ENCODE assay signal across 27 mouse cellular contexts in the genomic region with DNA sequence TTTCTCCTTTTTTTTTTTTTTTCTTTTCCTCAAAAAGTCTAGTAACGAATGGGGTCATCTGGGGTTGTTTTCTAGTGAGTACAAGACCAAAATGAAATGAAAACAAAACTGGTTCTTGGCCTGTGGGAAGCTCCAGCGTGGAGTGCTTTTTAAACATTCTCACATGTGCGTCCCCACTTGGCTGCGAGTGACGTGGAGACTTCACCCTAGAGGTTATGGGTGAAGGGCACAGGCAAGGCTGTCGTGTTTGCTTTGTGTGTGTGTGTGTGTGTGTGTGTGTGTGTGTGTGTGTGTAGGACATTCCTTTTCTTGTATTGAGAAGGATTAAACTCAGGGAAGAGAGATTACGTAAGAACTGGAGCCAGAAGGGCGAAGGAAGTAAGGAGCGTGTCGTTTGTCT. TPM values are rescaled to one million over a fixed set of nuclear protein-coding genes. Genes with fewer than 3 reads are reported as not detected.
A peak's percentile ranks its signal among the peaks of the same experiment; 100 is the strongest.
DNase-seq lines count a peak whose midpoint lies in the region; ATAC-seq and TF ChIP-seq lines count a peak whose summit lies in the region.
"Had no signal": no experiment of that assay in that cellular context is flagged by ENCODE, and none has a peak within 500 bp of the region (broad histone marks: within the 10 kb centered on the region; RNA-seq: fewer than 3 reads in every experiment).

No protein-coding gene starts in this region.

- H3K36me3 ChIP-seq in heart, embryonic 12.5 days, result no peaks in the 10 kb centered on the region
- no peaks in the 10 kb centered on the region for H3K36me3 ChIP-seq in lung, postnatal 0 days (ENCODE audit: insufficient read depth, low read length)
- no peaks in the 10 kb centered on the region for H3K36me3 ChIP-seq in midbrain, embryonic 14.5 days (ENCODE audit: control insufficient read depth, insufficient read depth, low read length)
- H3K36me3 ChIP-seq: embryonic facial prominence, embryonic 13.5 days; forebrain, embryonic 10.5 days; forebrain, embryonic 15.5 days; hindbrain, embryonic 13.5 days; limb, embryonic 12.5 days; liver, embryonic 15.5 days; neural tube, embryonic 13.5 days; stomach, embryonic 15.5 days had no signal

- DNase-seq in heart, adult 18-20 months, result peak; percentile 5 to 7
- peak; percentile 54 to 70 for DNase-seq in lung, adult 18-20 months
- peak; percentile 53 for DNase-seq in lung, postnatal 0 days (ENCODE audit: low spot score)
- DNase-seq in lung, postnatal 4 days, result peak; percentile 8 to 40
- no peak for DNase-seq in cerebellum, adult 8-10 months
- no peak for DNase-seq in midbrain, embryonic 14.5 days
- DNase-seq: adrenal gland, postnatal 14 days; cerebellum, adult 11-12 months; cerebellum, postnatal 10 days; gastrocnemius, postnatal 10 days; heart, postnatal 4 days; thymus, postnatal 14 days had no signal

- TF ChIP-seq CTCF in lung, postnatal 0 days (IDR thresholded peaks at IDR 0.05), result no peak

- no peak overlapping the region for H3K9ac ChIP-seq in heart, embryonic 12.5 days
- no peak overlapping the region for H3K9ac ChIP-seq in lung, postnatal 0 days (replicated peaks; ENCODE audit: low read depth)
- no peak overlapping the region for H3K9ac ChIP-seq in midbrain, embryonic 14.5 days (replicated peaks; ENCODE audit: low read length)
- H3K9ac ChIP-seq: embryonic facial prominence, embryonic 13.5 days; forebrain, embryonic 15.5 days; hindbrain, embryonic 13.5 days; limb, embryonic 12.5 days; liver, embryonic 15.5 days; neural tube, embryonic 13.5 days; stomach, embryonic 15.5 days had no signal

- ATAC-seq in heart, embryonic 12.5 days (ENCODE audit: insufficient number of reproducible peaks, low FRiP score), result no peak
- peak; percentile 67 for ATAC-seq in lung, postnatal 0 days
- no peak for ATAC-seq in midbrain, embryonic 14.5 days (ENCODE audit: low FRiP score, low TSS enrichment)
- ATAC-seq in monocyte, adult 5-6 weeks (replicated peaks; ENCODE audit: insufficient number of reproducible peaks, low FRiP score, low TSS enrichment, poor library complexity, severe bottlenecking), result no peak
- ATAC-seq: forebrain, embryonic 15.5 days; intestine, embryonic 16.5 days had no signal

- no peaks in the 10 kb centered on the region for H3K9me3 ChIP-seq in heart, embryonic 12.5 days (replicated peaks)
- H3K9me3 ChIP-seq in lung, postnatal 0 days (ENCODE audit: low read length), result no peaks in the 10 kb centered on the region
- H3K9me3 ChIP-seq in midbrain, embryonic 14.5 days (ENCODE audit: control insufficient read depth, low read length), result no peaks in the 10 kb centered on the region
- H3K9me3 ChIP-seq: embryonic facial prominence, embryonic 13.5 days; forebrain, embryonic 10.5 days; forebrain, embryonic 15.5 days; hindbrain, embryonic 13.5 days; limb, embryonic 12.5 days; liver, embryonic 15.5 days; neural tube, embryonic 13.5 days; stomach, embryonic 15.5 days had no signal

- H3K27me3 ChIP-seq in heart, embryonic 12.5 days (replicated peaks), result peaks cover 2% of the 10 kb centered on the region; the same call in 1 of the 2 replicates
- 0 out of 2 replicates have a peak, but pooled peaks cover 3% of the 10 kb centered on the region for H3K27me3 ChIP-seq in lung, postnatal 0 days (replicated peaks; ENCODE audit: insufficient read depth, low read length)
- H3K27me3 ChIP-seq in midbrain, embryonic 14.5 days (ENCODE audit: control insufficient read depth, insufficient read depth, low read length), result no peaks in the 10 kb centered on the region
- H3K27me3 ChIP-seq: forebrain, embryonic 15.5 days; neural tube, embryonic 13.5 days; stomach, embryonic 15.5 days had no signal

- H3K4me3 ChIP-seq in heart, embryonic 12.5 days, result no peak overlapping the region
- H3K4me3 ChIP-seq in lung, postnatal 0 days (ENCODE audit: low read depth, low read length), result no peak overlapping the region
- H3K4me3 ChIP-seq in midbrain, embryonic 14.5 days (replicated peaks; ENCODE audit: low read depth, low read length), result no peak overlapping the region
- H3K4me3 ChIP-seq: embryonic facial prominence, embryonic 13.5 days; forebrain, embryonic 10.5 days; forebrain, embryonic 15.5 days; hindbrain, embryonic 13.5 days; limb, embryonic 12.5 days; liver, embryonic 15.5 days; neural tube, embryonic 13.5 days; stomach, embryonic 15.5 days had no signal

- H3K4me2 ChIP-seq in heart, embryonic 12.5 days, result no peak overlapping the region
- H3K4me2 ChIP-seq in lung, postnatal 0 days (replicated peaks; ENCODE audit: low read depth, low read length), result no peak overlapping the region
- no peak overlapping the region for H3K4me2 ChIP-seq in midbrain, embryonic 14.5 days (ENCODE audit: low read length)
- H3K4me2 ChIP-seq: embryonic facial prominence, embryonic 13.5 days; forebrain, embryonic 15.5 days; heart, embryonic 11.5 days; hindbrain, embryonic 13.5 days; limb, embryonic 12.5 days; liver, embryonic 15.5 days; neural tube, embryonic 13.5 days; stomach, embryonic 15.5 days had no signal

- no peak overlapping the region for H3K27ac ChIP-seq in heart, embryonic 12.5 days (ENCODE audit: poor library complexity, severe bottlenecking)
- H3K27ac ChIP-seq in lung, postnatal 0 days (ENCODE audit: low read length), result no peak overlapping the region
- no peak overlapping the region for H3K27ac ChIP-seq in midbrain, embryonic 14.5 days (replicated peaks; ENCODE audit: low read depth, low read length)
- H3K27ac ChIP-seq: embryonic facial prominence, embryonic 13.5 days; forebrain, embryonic 10.5 days; forebrain, embryonic 15.5 days; hindbrain, embryonic 13.5 days; limb, embryonic 12.5 days; liver, embryonic 15.5 days; neural tube, embryonic 13.5 days; stomach, embryonic 15.5 days had no signal

- 61% methylated on average over 10 of the region's 10 CpGs for WGBS in heart, embryonic 12.5 days
- 24% methylated on average over 10 of the region's 10 CpGs for WGBS in lung, postnatal 0 days
- WGBS in midbrain, embryonic 14.5 days, result 58% methylated on average over 10 of the region's 10 CpGs

- TF ChIP-seq EP300 in lung, postnatal 0 days (IDR thresholded peaks at IDR 0.05), result no peak

- H3K4me1 ChIP-seq in heart, embryonic 12.5 days (replicated peaks), result no peaks in the 10 kb centered on the region
- H3K4me1 ChIP-seq in lung, postnatal 0 days (ENCODE audit: insufficient read depth, low read depth, low read length), result no peaks in the 10 kb centered on the region
- no peaks in the 10 kb centered on the region for H3K4me1 ChIP-seq in midbrain, embryonic 14.5 days (ENCODE audit: control insufficient read depth, insufficient read depth, low read length)
- H3K4me1 ChIP-seq: forebrain, embryonic 10.5 days; limb, embryonic 12.5 days; liver, embryonic 15.5 days had no signal

RNA-seq across cellular contexts. Expression of a gene that starts 6.9 kb away (rescaled TPM):
- under 1 TPM; 0.15 TPM for total RNA-seq in heart, adult 18-20 months (2021)
- polyA plus RNA-seq in heart, embryonic 12.5 days (2016; fragmentation: Nextera tagmentation; extraction: Ambion mirVana), result 0.50 and 0.55 TPM in 2 replicates
- 3.4 and 4.4 TPM in 2 replicates for polyA plus RNA-seq in lung, postnatal 0 days (2015; fragmentation: Nextera tagmentation; extraction: Ambion mirVana)
- polyA plus RNA-seq in midbrain, embryonic 14.5 days (2014; fragmentation: Nextera tagmentation; extraction: Ambion mirVana), result 2.1 and 2.2 TPM in 2 replicates
- not detected in 3 replicates for total RNA-seq in monocyte, adult 5-6 weeks (2017)
- total RNA-seq: common myeloid progenitor, adult 5-6 weeks; liver, adult 2 months; MEL had no signal
- polyA plus RNA-seq: liver, adult 2 months; liver, embryonic 15.5 days had no signal

RNA-seq across cellular contexts. Expression of a gene that starts 59.6 kb away (rescaled TPM):
- 10 to 100 TPM; 26.6 to 30.5 TPM for total RNA-seq in heart, adult 18-20 months (2021)
- 31.3 and 31.6 TPM in 2 replicates for polyA plus RNA-seq in heart, embryonic 12.5 days (2016; fragmentation: Nextera tagmentation; extraction: Ambion mirVana)
- polyA plus RNA-seq in lung, postnatal 0 days (2015; fragmentation: Nextera tagmentation; extraction: Ambion mirVana), result 26.1 and 27.6 TPM in 2 replicates
- polyA plus RNA-seq in midbrain, embryonic 14.5 days (2014; fragmentation: Nextera tagmentation; extraction: Ambion mirVana), result 36.3 and 41.4 TPM in 2 replicates
- total RNA-seq in monocyte, adult 5-6 weeks (2017), result 6.2 to 19.5 TPM (median 10.7 TPM) in 3 replicates

Comparison
In these comparisons a context has a peak if more than half of its experiments do, and no peak if none do; other contexts are left out.
1. DNase-seq: peak in heart, adult 18-20 months (2 of 2), lung, adult 18-20 months (2 of 2), lung, postnatal 0 days (single experiment) and lung, postnatal 4 days (2 of 2); none in cerebellum, adult 8-10 months (single experiment) and midbrain, embryonic 14.5 days (single experiment).